Mouse (Mus musculus) MEL (cell line): ENCODE measurements at regions not wholly inside any gene's neighbourhood (a gene's known extent, or its start where the extent isn't known, plus 50 kb on each side); places are given as distances from the start of the nearest gene placed in this dataset.

ENCODE experiments used
- CTCF ChIP-seq, 3 experiments: IDR thresholded peaks in 2 of 3; conservative IDR thresholded peaks in 1 of 3; 2 replicates each; pipeline ENCODE4 v1.5.1; 2011 to 2012; ENCODE audit warnings: low read length in 3 of 3, low read depth in 2 of 3, mild to moderate bottlenecking in 2 of 3, improper control_type of control experiment in 1 of 3, inconsistent platforms in 1 of 3, mixed read lengths in 1 of 3, moderate library complexity in 1 of 3; ENCODE audit not compliant: control insufficient read depth in 1 of 3, insufficient read depth in 1 of 3, poor library complexity in 1 of 3, severe bottlenecking in 1 of 3
- MAX ChIP-seq: IDR thresholded peaks from 2 replicates; pipeline ENCODE4 v1.6.1; 2011; ENCODE audit warnings: low read length, improper control_type of control experiment

- no peak for TF ChIP-seq CTCF (IDR thresholded peaks at IDR 0.05 in 2 of 3, conservative IDR thresholded peaks at IDR 0.05 in 1 of 3; ENCODE audit: control insufficient read depth in 1 of 3, insufficient read depth in 1 of 3, low read depth in 2 of 3, low read length in 3 of 3, poor library complexity in 1 of 3, severe bottlenecking in 1 of 3)
- TF ChIP-seq MAX, result no peak
These were observed 557.5 kb upstream of the Id2 start for GRCm38 (mm10) chr12:25654456-25654855.
